13 mouse cellular contexts compared by ENCODE assay signal in the genomic region with DNA sequence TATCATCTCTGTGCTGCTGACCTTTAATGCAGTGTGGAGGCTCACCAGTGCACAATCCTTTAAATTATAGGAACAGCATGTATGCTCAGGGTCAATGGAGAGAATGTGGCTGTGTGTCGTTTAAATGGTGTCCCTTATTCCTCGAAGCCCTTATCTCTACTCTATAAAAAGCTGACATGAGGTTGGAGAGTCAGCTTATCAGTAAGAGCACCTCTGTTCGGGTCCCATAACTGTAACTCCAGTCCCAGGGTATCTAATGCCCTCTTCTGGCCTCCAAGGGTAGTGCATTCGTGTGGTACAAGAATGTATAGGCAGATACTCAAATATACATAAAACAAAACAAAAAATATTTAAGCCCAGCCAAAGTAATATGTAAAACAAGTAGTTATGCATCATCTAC. TPM values are rescaled to one million over a fixed set of nuclear protein-coding genes. Genes with fewer than 3 reads are reported as not detected.
A peak's percentile ranks its signal among the peaks of the same experiment; 100 is the strongest.
DNase-seq lines count a peak whose midpoint lies in the region; ATAC-seq and TF ChIP-seq lines count a peak whose summit lies in the region.
"Had no signal": no experiment of that assay in that cellular context is flagged by ENCODE, and none has a peak within 500 bp of the region (broad histone marks: within the 10 kb centered on the region; RNA-seq: fewer than 3 reads in every experiment).

No protein-coding gene starts in this region.

- no peaks in the 10 kb centered on the region for H3K36me3 ChIP-seq in heart, adult 2 months (ENCODE audit: control insufficient read depth, insufficient read depth, low read length)
- no peaks in the 10 kb centered on the region for H3K36me3 ChIP-seq in liver, embryonic 14.5 days (replicated peaks; ENCODE audit: control insufficient read depth, insufficient read depth, low read depth)
- H3K36me3 ChIP-seq in liver, embryonic 11.5 days (ENCODE audit: control insufficient read depth, insufficient read depth, low read length) = no peaks in the 10 kb centered on the region
- H3K36me3 ChIP-seq in forebrain, embryonic 11.5 days (ENCODE audit: control insufficient read depth, insufficient read depth, low read length) = no peaks in the 10 kb centered on the region
- no peaks in the 10 kb centered on the region for H3K36me3 ChIP-seq in hindbrain, embryonic 16.5 days (ENCODE audit: control insufficient read depth, insufficient read depth, low read length)
- H3K36me3 ChIP-seq: embryonic facial prominence, embryonic 10.5 days; intestine, embryonic 15.5 days; limb, embryonic 15.5 days had no signal

- H3K4me2 ChIP-seq in liver, embryonic 14.5 days (ENCODE audit: low read depth) = no peak overlapping the region
- no peak overlapping the region for H3K4me2 ChIP-seq in liver, embryonic 11.5 days
- H3K4me2 ChIP-seq in forebrain, embryonic 11.5 days (ENCODE audit: low read depth, low read length, severe bottlenecking) = no peak overlapping the region
- H3K4me2 ChIP-seq in hindbrain, embryonic 16.5 days (ENCODE audit: low read length) = no peak overlapping the region
- H3K4me2 ChIP-seq: intestine, embryonic 15.5 days; limb, embryonic 15.5 days had no signal

- no peak overlapping the region for H3K4me3 ChIP-seq in heart, adult 2 months
- H3K4me3 ChIP-seq in liver, embryonic 14.5 days (ENCODE audit: insufficient read depth in 1 of 2, low read depth in 2 of 2, low read length in 2 of 2) = no peak overlapping the region
- no peak overlapping the region for H3K4me3 ChIP-seq in liver, embryonic 11.5 days (ENCODE audit: low read depth, low read length)
- no peak overlapping the region for H3K4me3 ChIP-seq in forebrain, embryonic 11.5 days (ENCODE audit: low read depth, low read length)
- H3K4me3 ChIP-seq in hindbrain, embryonic 16.5 days (ENCODE audit: low read length) = no peak overlapping the region
- H3K4me3 ChIP-seq: embryonic facial prominence, embryonic 10.5 days; intestine, embryonic 15.5 days; limb, embryonic 15.5 days had no signal

- H3K4me1 ChIP-seq in heart, adult 2 months (ENCODE audit: control insufficient read depth, insufficient read depth, low read length) = no peaks in the 10 kb centered on the region
- H3K4me1 ChIP-seq in liver, embryonic 14.5 days (replicated peaks; ENCODE audit: control insufficient read depth in 2 of 2, insufficient read depth in 2 of 2, low read length in 1 of 2) = no peaks in the 10 kb centered on the region
- H3K4me1 ChIP-seq in liver, embryonic 11.5 days (replicated peaks; ENCODE audit: control insufficient read depth, insufficient read depth, low read length) = no peaks in the 10 kb centered on the region
- no peaks in the 10 kb centered on the region for H3K4me1 ChIP-seq in forebrain, embryonic 11.5 days (replicated peaks; ENCODE audit: control insufficient read depth, insufficient read depth, low read length)
- H3K4me1 ChIP-seq in hindbrain, embryonic 16.5 days (ENCODE audit: control insufficient read depth, insufficient read depth, low read depth, low read length) = no peaks in the 10 kb centered on the region
- H3K4me1 ChIP-seq: embryonic facial prominence, embryonic 10.5 days; intestine, embryonic 15.5 days had no signal

- TF ChIP-seq EP300 in heart, adult 2 months (IDR thresholded peaks at IDR 0.05; ENCODE audit: insufficient read depth, low read depth, low read length) = no peak
- TF ChIP-seq EP300 in liver, embryonic 14.5 days (IDR thresholded peaks at IDR 0.05; ENCODE audit: low read depth) = no peak

- CTCF ChIA-PET in Patski (lab: Charles Lee) = interaction anchor here (1.2 to 1.8 kb wide), 2 partner anchors 8 to 33 kb away, joined by 3 read pairs; no protein-coding TSS in a partner anchor

- TF ChIP-seq POLR2A in heart, adult 2 months (IDR thresholded peaks at IDR 0.05; ENCODE audit: insufficient read depth, low read depth, low read length) = no peak

- intact Hi-C loops in heart, adult 2 months (cut with DNase I) = no loop called here
- intact Hi-C loops in heart, postnatal 14 days (cut with DNase I) = no loop called here

- POLR2A ChIA-PET in Patski (lab: Charles Lee) = no interaction called here

- H3K9ac ChIP-seq in heart, adult 2 months (ENCODE audit: low read depth, low read length) = no peak overlapping the region
- no peak overlapping the region for H3K9ac ChIP-seq in liver, embryonic 14.5 days (replicated peaks)
- no peak overlapping the region for H3K9ac ChIP-seq in liver, embryonic 11.5 days (ENCODE audit: low read depth, low read length)
- no peak overlapping the region for H3K9ac ChIP-seq in forebrain, embryonic 11.5 days (ENCODE audit: low read length)
- no peak overlapping the region for H3K9ac ChIP-seq in hindbrain, embryonic 16.5 days (ENCODE audit: low read depth, low read length)
- H3K9ac ChIP-seq: intestine, embryonic 15.5 days; limb, embryonic 15.5 days had no signal

- DNase-seq in heart, adult 2 months = no peak
- no peak for DNase-seq in heart, postnatal 14 days
- DNase-seq in liver, embryonic 14.5 days (ENCODE audit: low read depth in 3 of 3, low spot score in 3 of 3) = no peak
- DNase-seq in liver, embryonic 11.5 days (ENCODE audit: low spot score) = no peak
- DNase-seq in 416B (ENCODE audit: low read depth) = peak; percentile 22
- no peak for DNase-seq in Patski (ENCODE audit: low read depth, low spot score)
- no peak for DNase-seq in forebrain, embryonic 11.5 days (ENCODE audit: low spot score)
- DNase-seq: right cerebral cortex, adult 18-20 months; spleen, adult 18-20 months had no signal

- ATAC-seq in liver, embryonic 14.5 days (ENCODE audit: insufficient read depth) = no peak
- ATAC-seq in liver, embryonic 11.5 days (replicated peaks; ENCODE audit: low FRiP score) = no peak
- no peak for ATAC-seq in Patski
- no peak for ATAC-seq in forebrain, embryonic 11.5 days (replicated peaks; ENCODE audit: low FRiP score)
- no peak for ATAC-seq in hindbrain, embryonic 16.5 days
- ATAC-seq: intestine, embryonic 15.5 days had no signal

- in situ Hi-C loops in Patski (cut with MboI; ENCODE audit: low pct_unique_long_range_greater_than_20kb) = no loop called here

- no peaks in the 10 kb centered on the region for H3K9me3 ChIP-seq in liver, embryonic 14.5 days (ENCODE audit: control insufficient read depth, low read length)
- no peaks in the 10 kb centered on the region for H3K9me3 ChIP-seq in liver, embryonic 11.5 days (ENCODE audit: control insufficient read depth, low read length)
- no peaks in the 10 kb centered on the region for H3K9me3 ChIP-seq in forebrain, embryonic 11.5 days (ENCODE audit: control insufficient read depth, low read length)
- no peaks in the 10 kb centered on the region for H3K9me3 ChIP-seq in hindbrain, embryonic 16.5 days (ENCODE audit: control insufficient read depth, low read length)
- H3K9me3 ChIP-seq: embryonic facial prominence, embryonic 10.5 days; intestine, embryonic 15.5 days; limb, embryonic 15.5 days had no signal

- TF ChIP-seq CTCF in heart, adult 2 months (IDR thresholded peaks at IDR 0.05) = peak; percentile 55
- peak; percentile 36; the same call in 1 of the 2 replicates for TF ChIP-seq CTCF in liver, embryonic 14.5 days (IDR thresholded peaks at IDR 0.05; ENCODE audit: low read depth)
- TF ChIP-seq CTCF in Patski (IDR thresholded peaks at IDR 0.05) = peak; percentile 31

- 59% methylated on average over 4 of the region's 4 CpGs for WGBS in heart, adult 2 months
- 31% methylated on average over 4 of the region's 4 CpGs for WGBS in liver, embryonic 14.5 days (ENCODE audit: insufficient replicate concordance)
- WGBS in liver, embryonic 11.5 days = 62% methylated on average over 4 of the region's 4 CpGs
- WGBS in forebrain, embryonic 11.5 days = 84% methylated on average over 4 of the region's 4 CpGs
- whole genome bisulfite sequencing in hindbrain, embryonic 16.5 days = 82% methylated on average over 4 of the region's 4 CpGs

- H3K27me3 ChIP-seq in heart, adult 2 months (ENCODE audit: control insufficient read depth, insufficient read depth, low read length) = no peaks in the 10 kb centered on the region
- no peaks in the 10 kb centered on the region for H3K27me3 ChIP-seq in liver, embryonic 14.5 days (ENCODE audit: control insufficient read depth, insufficient read depth, low read length)
- no peaks in the 10 kb centered on the region for H3K27me3 ChIP-seq in liver, embryonic 11.5 days (replicated peaks; ENCODE audit: control insufficient read depth, insufficient read depth, low read length)
- H3K27me3 ChIP-seq in Patski = no peaks in the 10 kb centered on the region
- no peaks in the 10 kb centered on the region for H3K27me3 ChIP-seq in forebrain, embryonic 11.5 days (ENCODE audit: control insufficient read depth, insufficient read depth, low read length)
- H3K27me3 ChIP-seq in hindbrain, embryonic 16.5 days (replicated peaks; ENCODE audit: control insufficient read depth, insufficient read depth, low read length) = no peaks in the 10 kb centered on the region
- H3K27me3 ChIP-seq: intestine, embryonic 15.5 days; limb, embryonic 15.5 days had no signal

- H3K27ac ChIP-seq in heart, adult 2 months = no peak overlapping the region
- H3K27ac ChIP-seq in liver, embryonic 14.5 days = no peak overlapping the region
- H3K27ac ChIP-seq in liver, embryonic 11.5 days (ENCODE audit: low read depth, low read length) = no peak overlapping the region
- no peak overlapping the region for H3K27ac ChIP-seq in forebrain, embryonic 11.5 days (ENCODE audit: low read depth, low read length)
- H3K27ac ChIP-seq in hindbrain, embryonic 16.5 days (ENCODE audit: low read depth, low read length) = no peak overlapping the region
- H3K27ac ChIP-seq: embryonic facial prominence, embryonic 10.5 days; intestine, embryonic 15.5 days; limb, embryonic 15.5 days had no signal

- H3K79me2 ChIP-seq in heart, adult 2 months (replicated peaks; ENCODE audit: control insufficient read depth, insufficient read depth, low read length) = no peaks in the 10 kb centered on the region

RNA-seq across cellular contexts. Expression of gene Dnah6, which starts 16.5 kb away (rescaled TPM):
- total RNA-seq in heart, adult 2 months (2021) = under 1 TPM; 0.05 to 0.07 TPM
- polyA plus RNA-seq in heart, adult 2 months (2012; rRNA removed) = 0.09 and 0.27 TPM in 2 replicates
- total RNA-seq in heart, postnatal 14 days (2021) = under 1 TPM; 0.22 to 0.45 TPM
- 0.01 TPM in 2 replicates for polyA plus RNA-seq in liver, embryonic 14.5 days (2012; rRNA removed)
- 0.01 TPM in 1 of 2 replicates, not detected in the other for polyA plus RNA-seq in liver, embryonic 14.5 days (2014; fragmentation: Nextera tagmentation; extraction: Ambion mirVana)
- polyA plus RNA-seq in liver, embryonic 11.5 days (2014; fragmentation: Nextera tagmentation; extraction: Ambion mirVana) = 0.01 and 0.03 TPM in 2 replicates
- polyA plus RNA-seq in Patski (2021) = 0.01 TPM
- polyA plus RNA-seq in forebrain, embryonic 11.5 days (2014; fragmentation: Nextera tagmentation; extraction: Ambion mirVana) = 0.04 and 0.08 TPM in 2 replicates
- 0.37 and 0.43 TPM in 2 replicates for polyA plus RNA-seq in hindbrain, embryonic 16.5 days (2015; fragmentation: Nextera tagmentation; extraction: Ambion mirVana)

RNA-seq across cellular contexts. Expression of gene Suclg1, which starts 43.2 kb away (rescaled TPM):
- total RNA-seq in heart, adult 2 months (2021) = 100 to 1,000 TPM; 461 to 531 TPM
- polyA plus RNA-seq in heart, adult 2 months (2012; rRNA removed) = 312 and 392 TPM in 2 replicates
- total RNA-seq in heart, postnatal 14 days (2021) = 100 to 1,000 TPM; 525 to 538 TPM
- polyA plus RNA-seq in liver, embryonic 14.5 days (2012; rRNA removed) = 49.4 and 64.1 TPM in 2 replicates
- 126 and 135 TPM in 2 replicates for polyA plus RNA-seq in liver, embryonic 14.5 days (2014; fragmentation: Nextera tagmentation; extraction: Ambion mirVana)
- polyA plus RNA-seq in liver, embryonic 11.5 days (2014; fragmentation: Nextera tagmentation; extraction: Ambion mirVana) = 188 and 206 TPM in 2 replicates
- 206 TPM for polyA plus RNA-seq in Patski (2021)
- polyA plus RNA-seq in forebrain, embryonic 11.5 days (2014; fragmentation: Nextera tagmentation; extraction: Ambion mirVana) = 146 and 158 TPM in 2 replicates
- 137 and 151 TPM in 2 replicates for polyA plus RNA-seq in hindbrain, embryonic 16.5 days (2015; fragmentation: Nextera tagmentation; extraction: Ambion mirVana)
